Mouse (Mus musculus) right cerebral cortex, postnatal 25 days (tissue): ENCODE data around the gene Ddias.

ENCODE experiments used
- DNase-seq: peaks from one replicate; pipeline ENCODE4 v3.0.0; 2022

The Ddias gene

GRCm38 (mm10) chr7:92848246-92848645 lies 25.8 kb downstream of the Ddias start:
- no peak for DNase-seq

DNA sequence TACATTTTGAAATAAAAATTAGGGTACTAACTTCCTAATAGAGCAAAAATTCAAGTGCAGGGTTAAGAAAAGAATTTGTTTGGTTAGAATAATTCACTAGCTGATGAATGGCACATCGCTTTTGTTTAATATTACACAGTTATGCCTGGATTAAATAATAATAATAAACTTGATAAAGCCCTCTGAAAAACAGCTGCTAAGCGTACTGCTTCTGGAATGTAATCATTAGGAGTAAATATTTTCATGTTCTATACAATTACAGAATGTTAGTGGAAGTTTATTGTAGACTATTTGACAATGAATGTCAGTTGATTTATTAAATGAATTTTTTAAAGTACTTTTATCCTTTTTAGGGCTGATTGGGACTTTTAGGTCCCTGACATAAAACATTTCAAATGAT lies 31.8 kb downstream of the Ddias start:
- no peak for DNase-seq

DNA sequence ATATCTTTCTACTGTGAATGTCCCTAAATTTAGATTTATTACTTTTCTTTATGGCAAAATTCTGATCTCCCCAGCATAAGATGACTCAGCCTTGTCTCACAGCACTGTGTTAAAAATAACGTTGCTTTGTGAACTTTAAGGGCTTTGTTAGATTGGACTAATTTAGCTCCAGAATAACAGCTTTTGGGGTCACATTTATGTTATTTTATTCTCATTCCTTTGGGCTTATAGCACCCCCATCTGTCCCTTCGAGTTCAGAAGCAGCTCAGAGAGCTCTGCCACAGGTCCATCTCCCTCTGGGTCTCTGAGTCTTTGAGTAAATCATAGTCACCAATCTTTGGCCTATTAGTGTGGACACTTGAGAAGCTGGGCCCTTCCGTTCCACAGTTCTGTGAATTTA lies 36.1 kb downstream of the Ddias start:
- DNase-seq, result no peak

GRCm38 (mm10) chr7:92837226-92837625 lies 36.8 kb downstream of the Ddias start:
- no peak for DNase-seq

DNA sequence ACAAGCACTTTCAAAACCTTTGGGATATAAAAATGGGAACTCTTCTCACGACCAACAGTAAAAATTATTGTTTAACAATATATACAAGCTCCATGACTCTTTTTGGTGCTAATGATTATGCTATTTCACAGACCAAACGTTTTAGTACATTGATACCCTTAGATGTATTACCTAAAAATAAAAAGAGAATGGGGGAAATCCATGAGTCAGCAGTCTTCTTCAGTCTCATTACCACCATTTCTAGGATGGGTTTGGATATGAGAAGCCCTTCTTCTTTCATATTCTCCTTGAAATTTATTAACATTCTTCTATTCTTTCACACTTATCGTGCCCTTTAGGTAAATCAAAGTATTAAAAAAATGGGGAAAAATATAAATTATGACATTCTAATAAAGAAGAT lies 37.6 kb downstream of the Ddias start:
- DNase-seq, result no peak

GRCm38 (mm10) chr7:92834391-92834790 lies 39.7 kb downstream of the Ddias start:
- no peak for DNase-seq

DNA sequence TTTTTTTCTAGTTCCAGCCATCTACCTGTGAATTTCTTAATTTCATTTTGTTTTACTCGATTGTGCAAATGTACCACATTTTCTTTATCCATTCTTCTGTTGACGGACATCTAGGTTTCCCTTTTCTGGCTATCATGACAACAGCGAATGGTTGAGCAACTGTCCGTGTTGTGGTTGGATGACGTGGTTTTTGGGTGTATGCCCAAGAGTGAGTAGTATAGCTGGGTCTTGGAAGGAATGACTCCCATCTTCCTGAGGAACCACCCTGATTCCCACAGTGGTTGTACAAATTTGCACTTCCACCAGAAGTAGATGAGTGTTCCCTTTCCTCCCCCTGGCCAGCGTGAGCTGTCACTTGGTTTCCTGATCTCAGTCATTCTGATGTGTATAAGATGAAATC lies 41.7 kb downstream of the Ddias start:
- no peak for DNase-seq

- no peak for DNase-seq
Observed at GRCm38 (mm10) chr7:92827981-92828380, 46.1 kb downstream of the Ddias start.

GRCm38 (mm10) chr7:92826248-92826647 lies 47.8 kb downstream of the Ddias start:
- no peak for DNase-seq

DNA sequence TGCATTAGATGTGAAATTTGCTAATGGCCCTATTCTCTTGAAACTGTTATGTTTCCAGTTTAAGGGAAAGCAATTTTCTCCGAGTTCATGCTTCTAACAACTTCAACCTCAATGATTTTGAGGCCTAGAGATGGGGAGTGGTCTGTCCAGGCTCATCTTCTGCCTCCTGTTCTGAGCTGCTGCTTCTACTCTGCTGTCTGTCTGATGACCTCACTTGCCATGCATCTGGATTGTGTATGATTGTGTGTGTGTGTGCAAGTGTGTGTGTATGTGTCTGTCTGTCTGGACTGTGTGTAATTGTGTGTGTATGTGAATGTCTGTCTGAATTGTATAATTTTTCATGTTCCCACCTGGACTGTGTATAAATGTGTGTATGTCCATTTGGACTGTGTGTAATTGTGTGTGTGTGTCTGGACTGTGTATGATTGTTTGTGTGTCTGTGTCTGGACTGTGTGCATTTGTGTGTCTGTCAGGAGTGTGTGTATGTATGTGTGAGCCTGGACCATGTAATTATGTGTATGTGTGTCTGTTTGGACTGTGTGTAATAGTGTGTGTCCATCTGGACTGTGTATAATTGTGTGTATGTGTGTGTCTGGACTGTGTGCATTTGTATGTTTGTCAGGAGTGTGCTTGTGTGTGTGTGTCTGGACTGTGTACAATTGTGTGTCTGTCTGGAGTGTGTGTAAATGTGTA lies 51.5 kb downstream of the Ddias start:
- DNase-seq, result no peak

DNA sequence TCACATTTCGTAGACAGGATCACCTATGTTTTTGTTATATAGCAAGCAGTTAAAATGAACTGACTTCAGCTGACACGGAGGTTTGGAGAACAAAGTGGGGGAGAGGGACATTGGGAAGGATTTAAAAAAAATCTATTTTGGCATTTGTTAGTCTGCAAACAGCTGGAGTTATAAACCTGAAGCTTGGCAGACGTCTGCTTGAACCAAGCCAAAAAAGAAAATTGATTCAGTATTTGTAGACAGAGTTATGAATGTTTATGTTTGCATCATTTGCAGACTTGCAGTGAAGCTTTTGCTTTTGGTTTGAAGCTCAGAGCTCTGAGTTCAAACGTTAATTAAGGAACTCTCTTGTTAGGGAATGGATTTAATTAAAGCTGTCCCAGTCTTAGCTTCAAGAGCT lies 52.2 kb downstream of the Ddias start:
- no peak for DNase-seq

DNA sequence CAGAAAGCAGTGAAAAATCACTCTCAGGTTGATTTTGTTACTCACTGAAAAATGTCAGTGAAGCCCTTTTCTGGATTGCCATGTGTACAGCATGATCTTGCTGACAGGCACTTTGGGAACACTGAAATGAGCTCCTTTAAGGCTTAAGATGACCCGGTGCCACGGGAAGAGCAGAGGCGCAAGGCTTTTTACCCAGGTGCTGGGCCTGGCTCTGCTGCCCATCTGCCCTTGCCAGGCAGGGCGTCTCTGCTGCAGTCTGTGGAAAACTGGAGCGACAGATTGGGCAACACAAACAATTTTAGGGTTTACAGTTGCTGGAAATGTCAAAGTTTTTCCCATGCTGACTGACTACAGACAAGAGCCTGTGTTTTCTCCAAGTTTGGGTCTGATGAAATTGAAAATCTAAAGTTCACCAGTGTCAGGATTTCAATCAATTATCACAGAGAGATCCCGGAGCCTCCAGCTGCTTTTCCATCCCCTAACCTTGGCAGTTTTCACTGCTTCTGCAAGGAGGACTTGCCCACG lies 53.0 kb downstream of the Ddias start:
- no peak for DNase-seq

GRCm38 (mm10) chr7:92820410-92820809 lies 53.6 kb downstream of the Ddias start:
- DNase-seq, result no peak

- DNase-seq, result no peak
Observed at GRCm38 (mm10) chr7:92819656-92820055, 54.4 kb downstream of the Ddias start.

- no peak for DNase-seq
Observed at GRCm38 (mm10) chr7:92817886-92818285, 56.2 kb downstream of the Ddias start.

DNA sequence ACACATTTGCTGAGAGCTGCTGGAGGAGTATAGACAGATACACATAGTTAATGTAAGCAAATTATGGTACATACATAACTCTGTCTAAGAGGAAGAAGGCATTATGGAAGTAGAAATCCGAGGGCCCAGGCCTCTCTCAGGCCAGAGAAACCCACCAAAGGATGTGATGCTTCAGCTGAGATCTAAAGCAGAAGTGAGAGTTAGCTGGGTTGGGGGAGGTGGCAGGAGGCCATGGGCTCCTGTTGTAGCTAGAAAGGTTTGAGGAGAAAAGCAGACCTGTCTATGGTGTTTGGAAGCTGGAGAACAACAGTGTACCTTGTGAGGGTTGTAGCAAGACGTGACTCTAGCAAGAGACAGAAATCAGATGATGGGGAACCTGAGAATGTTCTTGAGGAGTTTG lies 56.8 kb downstream of the Ddias start:
- no peak for DNase-seq

GRCm38 (mm10) chr7:92811667-92812279 lies 62.3 kb downstream of the Ddias start:
- no peak for DNase-seq
